Mouse (Mus musculus): Measurements from ENCODE around the gene Atp5j2.

- TF ChIP-seq USF1 (IDR thresholded peaks at IDR 0.05; ENCODE audit: low read depth) (no peak), CTCF (IDR thresholded peaks at IDR 0.05; ENCODE audit: control insufficient read depth, insufficient read depth, insufficient read length) (no peak), FOSL1 (IDR thresholded peaks at IDR 0.05; ENCODE audit: insufficient read depth, low read length, poor library complexity, severe bottlenecking) (no peak), MYOG (IDR thresholded peaks at IDR 0.05; ENCODE audit: control insufficient read depth, extremely low read depth, insufficient read length) (no peak), MAX (IDR thresholded peaks at IDR 0.05) (no peak), CEBPB (IDR thresholded peaks at IDR 0.05; ENCODE audit: low read depth) (no peak)
Observed at GRCm38 (mm10) chr5:145149294-145149693, 42.6 kb downstream of the Atp5j2 start.

Data from C2C12 (cell line).